Mouse (Mus musculus) lung, postnatal 0 days (tissue): ENCODE measurements around the gene Trappc5.

Experiments
- CTCF ChIP-seq: IDR thresholded peaks from 2 replicates; pipeline ENCODE4 v1.5.1; 2016; ENCODE audit warnings: antibody characterized with exemption, mild to moderate bottlenecking
- EP300 ChIP-seq: IDR thresholded peaks from 2 replicates; pipeline ENCODE4 v1.6.1; 2016; ENCODE audit warnings: antibody characterized with exemption, mild to moderate bottlenecking, control low read depth

DNA sequence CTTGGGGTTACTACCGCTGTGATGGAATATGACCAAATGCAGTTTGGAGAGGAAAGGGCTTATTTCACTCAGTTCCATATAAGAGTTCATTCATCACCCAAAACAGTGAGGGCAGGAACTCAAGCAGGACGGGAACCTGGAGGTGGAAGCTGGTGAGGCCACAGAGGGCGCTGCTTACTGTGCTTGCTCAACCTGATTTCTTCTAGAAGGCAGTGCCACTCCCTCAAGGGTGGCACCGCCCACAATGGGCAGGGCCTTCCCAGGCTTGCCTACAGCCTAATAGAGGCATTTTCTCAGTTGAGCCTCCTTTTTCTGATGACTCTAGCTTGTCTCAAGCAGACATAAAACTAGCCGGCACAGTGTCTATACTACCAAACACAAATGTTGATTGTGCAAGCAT, 30.3 kb upstream of the Trappc5 start:
- TF ChIP-seq CTCF (peak; percentile 54), EP300 (no peak)
